Mouse (Mus musculus) myocyte (in vitro differentiated cells): ENCODE measurements around the gene Slc30a9. TPM values are rescaled to one million over a fixed set of nuclear protein-coding genes. Genes with fewer than 3 reads are reported as not detected.

Experiments
- H3K27me3 ChIP-seq: one replicate; pipeline ENCODE4 v1.6.1; 2011; ENCODE audit not compliant: control insufficient read depth, insufficient read depth, insufficient read length
- H3K36me3 ChIP-seq: one replicate; pipeline ENCODE4 v1.6.1; 2011; ENCODE audit not compliant: control insufficient read depth, insufficient read depth
- H3K4me2 ChIP-seq: one replicate; pipeline ENCODE4 v1.6.1; 2011; ENCODE audit warnings: low read depth, control low read depth
- H3K4me3 ChIP-seq: one replicate; pipeline ENCODE4 v1.5.1; 2011; ENCODE audit warnings: mild to moderate bottlenecking, control low read depth, moderate library complexity
- H3K79me2 ChIP-seq: one replicate; pipeline ENCODE4 v1.6.1; 2011; ENCODE audit not compliant: control insufficient read depth, insufficient read depth
- H3ac ChIP-seq: one replicate; pipeline ENCODE4 v1.6.1; 2011; ENCODE audit not compliant: control insufficient read depth, insufficient read length
- CEBPB ChIP-seq: IDR thresholded peaks from 2 replicates; pipeline ENCODE4 v1.6.1; 2011; ENCODE audit warnings: mild to moderate bottlenecking, moderate library complexity; ENCODE audit not compliant: poor library complexity, insufficient read depth, severe bottlenecking
- E2F4 ChIP-seq: IDR thresholded peaks from one replicate; pipeline ENCODE4 v1.6.1; 2011; ENCODE audit warnings: mild to moderate bottlenecking, control low read depth, moderate library complexity; ENCODE audit not compliant: insufficient read depth
- MAX ChIP-seq: IDR thresholded peaks from one replicate; pipeline ENCODE4 v1.6.1; 2011; ENCODE audit warnings: low read depth, mild to moderate bottlenecking, control low read depth
- MYOD1 ChIP-seq, 3 experiments: IDR thresholded peaks; one replicate each; pipeline ENCODE4 v1.6.1; 2011; ENCODE audit warnings: control low read depth in 2 of 3, low read depth in 2 of 3, mild to moderate bottlenecking in 2 of 3, moderate library complexity in 1 of 3; ENCODE audit not compliant: insufficient read length in 2 of 3, control insufficient read depth in 1 of 3
- MYOG ChIP-seq, 3 experiments: IDR thresholded peaks; one replicate each; pipeline ENCODE4 v1.6.1; 2011; ENCODE audit warnings: control low read depth in 2 of 3, low read depth in 2 of 3, mild to moderate bottlenecking in 2 of 3; ENCODE audit not compliant: insufficient read length in 2 of 3, control insufficient read depth in 1 of 3, insufficient read depth in 1 of 3
- POLR2A ChIP-seq: IDR thresholded peaks from one replicate; pipeline ENCODE4 v1.6.1; 2011; ENCODE audit warnings: low read depth, mild to moderate bottlenecking, control low read depth, moderate library complexity; ENCODE audit not compliant: insufficient read length
- POLR2AphosphoS2 ChIP-seq: IDR thresholded peaks from one replicate; pipeline ENCODE4 v1.6.1; 2011; ENCODE audit warnings: low read depth, control low read depth; ENCODE audit not compliant: insufficient read length
- REST ChIP-seq: IDR thresholded peaks from one replicate; pipeline ENCODE4 v1.6.1; 2011; ENCODE audit warnings: mild to moderate bottlenecking, control low read depth, moderate library complexity; ENCODE audit not compliant: insufficient read depth, insufficient read length
- SRF ChIP-seq: IDR thresholded peaks from one replicate; pipeline ENCODE4 v1.6.1; 2011; ENCODE audit warnings: low read depth; ENCODE audit not compliant: control insufficient read depth, insufficient read length
- TCF12 ChIP-seq: IDR thresholded peaks from one replicate; pipeline ENCODE4 v1.6.1; 2011; ENCODE audit warnings: mild to moderate bottlenecking, control low read depth; ENCODE audit not compliant: poor library complexity, insufficient read depth, severe bottlenecking
- TCF3 ChIP-seq: IDR thresholded peaks from one replicate; pipeline ENCODE4 v1.6.1; 2011; ENCODE audit warnings: low read depth, control low read depth; ENCODE audit not compliant: insufficient read length
- USF1 ChIP-seq: IDR thresholded peaks from one replicate; pipeline ENCODE4 v1.6.1; 2011; ENCODE audit warnings: low read depth, mild to moderate bottlenecking, control low read depth, moderate library complexity
- polyA plus RNA-seq: library from polyadenylated mRNA; unstranded; fragments of >200 nt; fragmentation: generic; extraction: Trizol; gene quantifications from one replicate; pipeline ENCODE4 v1.2.1, GENCODE M21; 2012; ENCODE audit warnings: missing spikeins

Gene Slc30a9
- polyA plus RNA-seq, 1 experiment = 22.7 TPM

DNA sequence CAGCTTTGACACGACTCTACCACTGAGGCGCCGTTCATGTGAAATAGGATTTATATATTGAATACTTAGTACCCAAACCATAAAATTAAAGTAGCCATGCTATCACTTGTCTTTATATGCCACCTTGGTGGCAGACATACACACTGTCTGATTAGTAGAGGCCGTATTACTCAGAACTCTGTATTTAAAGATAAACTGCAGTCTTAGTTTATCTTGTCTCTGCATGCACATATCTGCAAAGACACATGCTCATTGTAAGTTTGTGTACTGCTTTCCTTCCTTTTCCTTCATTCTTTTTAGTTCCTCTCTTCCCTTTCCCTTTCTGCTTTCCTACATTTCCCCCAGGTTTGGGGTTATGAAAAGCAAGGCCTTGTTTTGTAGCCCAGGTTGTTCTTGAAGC is 26.4 kb upstream of the Slc30a9 start:
- Histone ChIP-seq H3K4me3 (no peak overlapping the region), H3K27me3 (no peaks in the 10 kb centered on the region), H3K4me2 (no peak overlapping the region), H3ac (no peak overlapping the region), H3K79me2 (no peaks in the 10 kb centered on the region), H3K36me3 (peaks cover 25% of the 10 kb centered on the region)
- TF ChIP-seq E2F4 (no peak), MAX (no peak), CEBPB (no peak), MYOG (IDR thresholded peaks at IDR 0.05; ENCODE audit: control insufficient read depth in 1 of 3, insufficient read depth in 1 of 3, insufficient read length in 2 of 3, low read depth in 2 of 3) (no peak), USF1 (no peak), POLR2A (no peak), TCF3 (no peak), MYOD1 (IDR thresholded peaks at IDR 0.05; ENCODE audit: control insufficient read depth in 1 of 3, insufficient read length in 2 of 3, low read depth in 2 of 3) (no peak)

DNA sequence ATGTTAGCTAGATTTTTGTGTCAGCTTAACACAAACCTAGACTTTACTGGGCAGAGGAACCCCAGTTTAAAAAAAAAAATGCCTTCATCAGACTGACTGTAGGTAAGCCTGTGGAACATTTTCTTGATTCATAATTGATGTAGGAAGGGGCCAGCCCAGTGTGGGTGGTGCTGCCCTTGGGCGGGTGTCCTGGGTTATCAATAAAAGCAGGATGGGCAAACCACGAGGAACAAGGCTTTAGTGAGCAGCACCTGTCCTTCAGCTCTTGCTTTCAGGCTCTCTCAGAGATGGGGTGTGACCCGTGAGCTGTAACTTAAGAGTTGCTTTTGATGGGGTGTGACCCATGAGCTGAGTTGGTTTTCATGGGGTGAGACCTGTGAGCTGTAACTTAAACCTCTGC is 11.7 kb upstream of the Slc30a9 start:
- Histone ChIP-seq H3K4me2 (no peak overlapping the region), H3K79me2 (no peaks in the 10 kb centered on the region), H3K27me3 (no peaks in the 10 kb centered on the region), H3ac (no peak overlapping the region), H3K36me3 (peaks cover 23% of the 10 kb centered on the region), H3K4me3 (no peak overlapping the region)
- TF ChIP-seq REST (no peak), MYOD1 (IDR thresholded peaks at IDR 0.05; ENCODE audit: control insufficient read depth in 1 of 3, insufficient read length in 2 of 3, low read depth in 2 of 3) (no peak), CEBPB (no peak), MYOG (IDR thresholded peaks at IDR 0.05; ENCODE audit: control insufficient read depth in 1 of 3, insufficient read depth in 1 of 3, insufficient read length in 2 of 3, low read depth in 2 of 3) (no peak), TCF3 (no peak), POLR2AphosphoS2 (no peak), SRF (no peak), TCF12 (no peak), USF1 (no peak), E2F4 (no peak), POLR2A (no peak), MAX (no peak)

- no peak for TF ChIP-seq MAX
- TF ChIP-seq SRF = no peak
- TF ChIP-seq USF1 = no peak
- no peak for TF ChIP-seq REST
- TF ChIP-seq TCF12 = no peak
- no peak for TF ChIP-seq POLR2A
- TF ChIP-seq CEBPB = no peak
- no peak for TF ChIP-seq TCF3
- TF ChIP-seq MYOD1 (IDR thresholded peaks at IDR 0.05; ENCODE audit: control insufficient read depth in 1 of 3, insufficient read length in 2 of 3, low read depth in 2 of 3) = no peak
- no peak for TF ChIP-seq MYOG (IDR thresholded peaks at IDR 0.05; ENCODE audit: control insufficient read depth in 1 of 3, insufficient read depth in 1 of 3, insufficient read length in 2 of 3, low read depth in 2 of 3)
Observed at GRCm38 (mm10) chr5:67295682-67296081, 11.1 kb upstream of the Slc30a9 start.

DNA sequence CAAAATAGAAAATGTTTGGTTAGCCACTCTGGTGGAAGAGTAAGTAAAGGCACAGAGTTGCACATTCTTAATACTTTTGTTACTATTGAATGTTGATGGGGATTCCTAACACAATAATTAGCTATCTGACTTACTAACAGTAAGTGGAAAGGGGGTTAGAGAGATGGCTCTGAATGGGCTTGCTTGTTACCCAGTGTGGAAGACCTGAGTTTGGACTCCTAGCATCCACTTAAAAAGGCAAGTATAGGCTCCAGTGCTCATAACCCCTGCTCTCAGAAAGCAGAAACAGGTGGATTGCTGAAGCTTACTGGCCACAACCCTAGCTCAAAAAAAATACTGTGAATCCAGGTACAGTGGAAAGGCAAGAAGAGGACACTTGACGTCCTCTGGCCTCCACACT is 10.6 kb upstream of the Slc30a9 start:
- Histone ChIP-seq H3K4me2 (no peak overlapping the region), H3K27me3 (no peaks in the 10 kb centered on the region), H3K79me2 (no peaks in the 10 kb centered on the region)

More at GRCm38 (mm10) chr5:67295682-67296081, 11.1 kb upstream of the Slc30a9 start:
- peaks cover 17% of the 10 kb centered on the region for H3K36me3 ChIP-seq
- H3K79me2 ChIP-seq = no peaks in the 10 kb centered on the region
- H3K4me2 ChIP-seq = no peak overlapping the region
- H3K4me3 ChIP-seq = no peak overlapping the region
- no peak overlapping the region for H3ac ChIP-seq
- H3K27me3 ChIP-seq = no peaks in the 10 kb centered on the region

DNA sequence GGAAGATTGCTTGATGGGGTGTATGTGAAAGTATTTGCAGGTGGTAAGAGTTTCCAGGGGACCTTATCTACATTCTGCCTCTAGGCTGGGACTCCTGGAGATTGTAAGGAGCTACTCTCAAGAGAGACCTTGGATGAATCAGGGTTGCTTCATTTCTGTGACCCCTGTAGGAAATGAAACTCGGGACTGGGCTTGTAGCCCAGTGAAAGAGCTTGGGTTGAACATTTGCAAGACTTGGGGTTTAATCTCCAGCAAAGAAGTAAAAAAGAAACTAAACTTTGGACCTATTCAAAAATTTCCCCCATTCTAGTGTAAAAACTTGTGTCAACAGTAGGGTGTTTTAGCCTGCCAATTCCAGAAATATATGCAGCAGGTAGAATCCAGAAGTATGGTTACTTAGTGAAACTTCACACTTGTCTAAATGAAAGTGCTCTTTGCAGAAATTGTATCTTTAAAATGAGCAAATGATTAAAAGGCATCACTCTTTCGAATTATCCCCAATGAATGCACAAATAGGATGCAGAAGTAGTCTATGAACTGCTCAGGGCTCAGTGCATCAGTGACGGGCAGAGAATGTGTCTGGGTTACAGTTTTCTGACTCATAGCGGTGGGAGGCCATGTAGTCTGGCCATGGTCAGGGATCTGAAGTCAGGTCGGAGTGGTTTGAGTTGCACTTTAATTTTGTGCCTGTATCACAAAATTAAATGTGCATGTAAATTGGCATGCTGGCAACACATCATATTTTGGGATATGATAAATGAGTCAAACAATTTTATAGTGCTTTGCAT is 9.5 kb upstream of the Slc30a9 start:
- TF ChIP-seq SRF = no peak
- no peak for TF ChIP-seq MYOD1 (IDR thresholded peaks at IDR 0.05; ENCODE audit: control insufficient read depth in 1 of 3, insufficient read length in 2 of 3, low read depth in 2 of 3)
- TF ChIP-seq CEBPB = no peak
- TF ChIP-seq POLR2A = no peak
- no peak for TF ChIP-seq TCF3
- no peak for TF ChIP-seq MYOG (IDR thresholded peaks at IDR 0.05; ENCODE audit: control insufficient read depth in 1 of 3, insufficient read depth in 1 of 3, insufficient read length in 2 of 3, low read depth in 2 of 3)
- no peak for TF ChIP-seq TCF12
- TF ChIP-seq REST = no peak
- TF ChIP-seq USF1 = no peak
- TF ChIP-seq E2F4 = no peak
- TF ChIP-seq POLR2AphosphoS2 = no peak
- TF ChIP-seq MAX = no peak
- no peaks in the 10 kb centered on the region for H3K27me3 ChIP-seq
- H3K4me2 ChIP-seq = no peak overlapping the region
- H3K4me3 ChIP-seq = no peak overlapping the region
- no peaks in the 10 kb centered on the region for H3K79me2 ChIP-seq
- H3ac ChIP-seq = no peak overlapping the region
- peaks cover 11% of the 10 kb centered on the region for H3K36me3 ChIP-seq

More for the DNA sequence above, 10.6 kb upstream of the Slc30a9 start:
- Histone ChIP-seq H3K36me3 (peaks cover 14% of the 10 kb centered on the region), H3ac (no peak overlapping the region), H3K4me3 (no peak overlapping the region)
- TF ChIP-seq TCF3 = no peak
- no peak for TF ChIP-seq SRF
- no peak for TF ChIP-seq POLR2A
- TF ChIP-seq MYOD1 (IDR thresholded peaks at IDR 0.05; ENCODE audit: control insufficient read depth in 1 of 3, insufficient read length in 2 of 3, low read depth in 2 of 3) = no peak
- no peak for TF ChIP-seq MAX
- no peak for TF ChIP-seq E2F4
- TF ChIP-seq TCF12 = no peak
- TF ChIP-seq CEBPB = no peak
- no peak for TF ChIP-seq POLR2AphosphoS2
